Mouse (Mus musculus): ENCODE results near the gene AC109138.7.

- no peak for TF ChIP-seq CTCF (IDR thresholded peaks at IDR 0.05; ENCODE audit: borderline replicate concordance, control insufficient read depth, extremely low read depth, insufficient read depth, low read length, poor library complexity)
- no peak for TF ChIP-seq POLR2A (IDR thresholded peaks at IDR 0.05; ENCODE audit: control insufficient read depth, extremely low read depth, insufficient read depth, low read length, poor library complexity)
These were observed 11.0 kb upstream of the AC109138.7 start for GRCm38 (mm10) chr19:4203148-4203547.
